Comparison of ENCODE assay signal across 9 mouse cellular contexts in the genomic region with DNA sequence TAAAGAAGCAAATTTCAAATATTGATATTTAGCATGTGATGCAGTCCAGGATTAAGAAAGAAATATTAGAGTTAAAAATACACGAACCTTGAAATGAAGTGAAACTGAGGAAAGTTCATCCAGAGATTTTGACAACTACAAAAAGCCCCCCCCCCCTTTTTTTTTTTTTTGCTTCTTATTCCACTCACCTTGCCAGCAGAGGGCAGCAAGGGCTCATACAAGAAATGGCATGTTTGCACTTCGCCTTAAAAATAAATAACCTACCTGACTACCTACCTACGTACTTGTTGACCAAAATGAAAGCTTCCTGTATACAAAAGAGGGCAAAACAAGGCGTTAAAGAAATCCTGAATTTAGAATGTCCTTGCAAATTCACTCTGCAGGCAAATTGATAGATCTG.
DNase-seq lines count a peak whose midpoint lies in the region; ATAC-seq and TF ChIP-seq lines count a peak whose summit lies in the region.
"Had no signal": no experiment of that assay in that cellular context is flagged by ENCODE, and none has a peak within 500 bp of the region (broad histone marks: within the 10 kb centered on the region; RNA-seq: fewer than 3 reads in every experiment).

No protein-coding gene starts in this region.

- CTCF ChIA-PET in Patski (lab: Charles Lee), result no interaction called here

- no peak for ATAC-seq in Patski
- no peak for ATAC-seq in hindbrain, embryonic 13.5 days (ENCODE audit: low FRiP score)

- H3K9me3 ChIP-seq in hindbrain, embryonic 13.5 days, result no peaks in the 10 kb centered on the region

- no peak overlapping the region for H3K9ac ChIP-seq in hindbrain, embryonic 13.5 days

- H3K4me1 ChIP-seq in hindbrain, embryonic 13.5 days (replicated peaks), result no peaks in the 10 kb centered on the region

- H3K36me3 ChIP-seq in hindbrain, embryonic 13.5 days, result no peaks in the 10 kb centered on the region

- no peak overlapping the region for H3K4me3 ChIP-seq in hindbrain, embryonic 13.5 days
- H3K4me3 ChIP-seq: erythroblast, embryonic 14.5 days had no signal

- H3K27ac ChIP-seq in hindbrain, embryonic 13.5 days, result no peak overlapping the region

- DNase-seq in cerebellum, postnatal 14 days, result peak; percentile 30 to 64
- DNase-seq in cerebellum, adult 11-12 months, result no peak
- peak; percentile 3 to 4 for DNase-seq in left cerebral cortex, adult 18-20 months (ENCODE audit: low spot score in 2 of 2)
- DNase-seq in left cerebral cortex, postnatal 36 days (ENCODE audit: low spot score in 2 of 2), result no peak
- no peak for DNase-seq in Patski (ENCODE audit: low read depth, low spot score)
- peak; percentile 7 for DNase-seq in large intestine, adult 2 months (ENCODE audit: low read depth, low spot score)
- DNase-seq in thymus, postnatal 4 days, result peak; percentile 61

- peak; percentile 20 for TF ChIP-seq CTCF in Patski (IDR thresholded peaks at IDR 0.05)

- H3K4me2 ChIP-seq in hindbrain, embryonic 13.5 days, result no peak overlapping the region

- in situ Hi-C loops in Patski (cut with MboI; ENCODE audit: low pct_unique_long_range_greater_than_20kb), result loop anchor here (25.0 kb wide), 2 partner anchors 526 to 1651 kb away; no protein-coding TSS in a partner anchor

- intact Hi-C loops in left cerebral cortex, postnatal 36 days (cut with DNase I), result loop anchor here (1.0 to 5.0 kb wide), 4 partner anchors 147 to 361 kb away; a partner anchor contains a TSS

- 35% methylated on average over 4 of the region's 4 CpGs for WGBS in large intestine, adult 2 months
- 63% methylated on average over 4 of the region's 4 CpGs for WGBS in hindbrain, embryonic 13.5 days

- H3K27me3 ChIP-seq in Patski, result peaks cover 32% of the 10 kb centered on the region
- peaks cover 10% of the 10 kb centered on the region; the same call in 1 of the 2 replicates for H3K27me3 ChIP-seq in hindbrain, embryonic 13.5 days

- POLR2A ChIA-PET in Patski (lab: Charles Lee), result no interaction called here

Comparison
In these comparisons a context has a peak if more than half of its experiments do, and no peak if none do; other contexts are left out.
1. DNase-seq: peak in cerebellum, postnatal 14 days (2 of 2), left cerebral cortex, adult 18-20 months (2 of 2), large intestine, adult 2 months (single experiment) and thymus, postnatal 4 days (single experiment); none in cerebellum, adult 11-12 months (single experiment), left cerebral cortex, postnatal 36 days (0 of 2) and Patski (single experiment).